Mouse (Mus musculus) G1E-ER4 (cell line): ENCODE measurements around the gene Cask. TPM values are rescaled to one million over a fixed set of nuclear protein-coding genes. Genes with fewer than 3 reads are reported as not detected.

Experiments used
- GATA1 ChIP-seq: IDR thresholded peaks from one replicate; pipeline ENCODE4 v1.8.0; 2012; ENCODE audit warnings: low read length, inconsistent platforms
- polyA plus RNA-seq: library from polyadenylated mRNA; stranded (reverse); fragments of >175 nt; gene quantifications from 2 replicates; pipeline ENCODE4 v1.2.3, GENCODE M21; 2012

The Cask gene
- polyA plus RNA-seq, 1 experiment = not detected

- no peak for TF ChIP-seq GATA1
Measured at GRCm38 (mm10) chrX:13611114-13611513, 240.1 kb downstream of the Cask start.

GRCm38 (mm10) chrX:13607752-13608151 lies 243.4 kb downstream of the Cask start:
- no peak for TF ChIP-seq GATA1

GRCm38 (mm10) chrX:13606741-13607140 lies 244.4 kb downstream of the Cask start:
- TF ChIP-seq GATA1 = no peak

GRCm38 (mm10) chrX:13599966-13600365 lies 251.2 kb downstream of the Cask start:
- TF ChIP-seq GATA1 = no peak

- no peak for TF ChIP-seq GATA1
Measured at GRCm38 (mm10) chrX:13599373-13599772, 251.8 kb downstream of the Cask start.

- TF ChIP-seq GATA1 = no peak
Measured at GRCm38 (mm10) chrX:13577647-13578046, 273.5 kb downstream of the Cask start.

GRCm38 (mm10) chrX:13576606-13577005 lies 274.6 kb downstream of the Cask start:
- no peak for TF ChIP-seq GATA1

GRCm38 (mm10) chrX:13574872-13575271 lies 276.3 kb downstream of the Cask start:
- TF ChIP-seq GATA1 = no peak

- TF ChIP-seq GATA1 = no peak
Measured at GRCm38 (mm10) chrX:13574298-13574697, 276.9 kb downstream of the Cask start.

GRCm38 (mm10) chrX:13554504-13554903 lies 296.7 kb downstream of the Cask start:
- no peak for TF ChIP-seq GATA1

GRCm38 (mm10) chrX:13552288-13552687 lies 298.9 kb downstream of the Cask start:
- no peak for TF ChIP-seq GATA1

GRCm38 (mm10) chrX:13551566-13551965 lies 299.6 kb downstream of the Cask start:
- no peak for TF ChIP-seq GATA1

GRCm38 (mm10) chrX:13549100-13549499 lies 302.1 kb downstream of the Cask start:
- no peak for TF ChIP-seq GATA1

GRCm38 (mm10) chrX:13521288-13521687 lies 329.9 kb downstream of the Cask start:
- no peak for TF ChIP-seq GATA1

GRCm38 (mm10) chrX:13520566-13520965 lies 330.6 kb downstream of the Cask start:
- TF ChIP-seq GATA1 = no peak

- TF ChIP-seq GATA1 = no peak
Measured at GRCm38 (mm10) chrX:13519408-13519783, 331.8 kb downstream of the Cask start.

GRCm38 (mm10) chrX:13518781-13519407 lies 332.3 kb downstream of the Cask start:
- TF ChIP-seq GATA1 = no peak

- no peak for TF ChIP-seq GATA1
Measured at GRCm38 (mm10) chrX:13518019-13518418, 333.1 kb downstream of the Cask start.

- no peak for TF ChIP-seq GATA1
Measured at GRCm38 (mm10) chrX:13516451-13516850, 334.7 kb downstream of the Cask start.
